Mouse (Mus musculus) cerebellum, adult 2 months (tissue): Measurements from ENCODE around the gene Map4.

ENCODE experiments used
- CTCF ChIP-seq: fragments of 200-500 bp; IDR thresholded peaks from 2 replicates; pipeline ENCODE4 v1.5.1; 2011; ENCODE audit warnings: low read depth, mild to moderate bottlenecking, control low read depth, low read length, moderate library complexity, borderline replicate concordance; ENCODE audit not compliant: insufficient read depth
- POLR2A ChIP-seq: fragments of 200-500 bp; IDR thresholded peaks from 2 replicates; pipeline ENCODE4 v1.6.1; 2011; ENCODE audit warnings: low read length, control low read depth, borderline replicate concordance; ENCODE audit not compliant: insufficient read depth

- TF ChIP-seq POLR2A (no peak), CTCF (no peak)
Measured at GRCm38 (mm10) chr9:109959456-109960150, 28.3 kb downstream of the Map4 start.
